Mouse (Mus musculus): ENCODE results near the gene Trak1.

DNA sequence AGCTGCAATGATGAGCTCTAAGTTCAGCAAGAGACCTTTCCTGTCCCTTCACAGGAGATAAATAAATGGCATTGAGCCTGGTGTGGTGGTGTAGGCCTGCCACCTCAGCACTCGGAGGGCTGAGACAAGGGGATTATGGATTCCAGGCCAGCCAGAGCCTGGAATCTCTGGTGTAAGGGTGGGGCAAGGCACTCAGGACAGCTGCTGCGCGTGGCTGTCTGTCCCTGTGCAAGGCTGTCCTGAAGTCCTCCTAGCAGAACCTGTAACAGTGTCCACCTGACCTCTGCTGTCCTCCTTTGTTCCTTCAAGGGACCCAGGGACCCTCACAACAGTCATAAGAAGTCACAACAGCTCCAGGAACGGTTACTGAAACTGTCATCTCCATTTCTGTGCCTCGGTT, 59.8 kb downstream of the Trak1 start:
- TF ChIP-seq CTCF (IDR thresholded peaks at IDR 0.05; ENCODE audit: low read depth) (no peak), EP300 (IDR thresholded peaks at IDR 0.05; ENCODE audit: low read depth) (no peak)

Measured in liver, postnatal 0 days (tissue).